Mouse (Mus musculus): ENCODE results near the gene Rasgef1b. TPM values are rescaled to one million over a fixed set of nuclear protein-coding genes. Genes with fewer than 3 reads are reported as not detected.

Rasgef1b gene
- polyA plus RNA-seq, 1 experiment from 2014 or later = 59.7 TPM

DNA sequence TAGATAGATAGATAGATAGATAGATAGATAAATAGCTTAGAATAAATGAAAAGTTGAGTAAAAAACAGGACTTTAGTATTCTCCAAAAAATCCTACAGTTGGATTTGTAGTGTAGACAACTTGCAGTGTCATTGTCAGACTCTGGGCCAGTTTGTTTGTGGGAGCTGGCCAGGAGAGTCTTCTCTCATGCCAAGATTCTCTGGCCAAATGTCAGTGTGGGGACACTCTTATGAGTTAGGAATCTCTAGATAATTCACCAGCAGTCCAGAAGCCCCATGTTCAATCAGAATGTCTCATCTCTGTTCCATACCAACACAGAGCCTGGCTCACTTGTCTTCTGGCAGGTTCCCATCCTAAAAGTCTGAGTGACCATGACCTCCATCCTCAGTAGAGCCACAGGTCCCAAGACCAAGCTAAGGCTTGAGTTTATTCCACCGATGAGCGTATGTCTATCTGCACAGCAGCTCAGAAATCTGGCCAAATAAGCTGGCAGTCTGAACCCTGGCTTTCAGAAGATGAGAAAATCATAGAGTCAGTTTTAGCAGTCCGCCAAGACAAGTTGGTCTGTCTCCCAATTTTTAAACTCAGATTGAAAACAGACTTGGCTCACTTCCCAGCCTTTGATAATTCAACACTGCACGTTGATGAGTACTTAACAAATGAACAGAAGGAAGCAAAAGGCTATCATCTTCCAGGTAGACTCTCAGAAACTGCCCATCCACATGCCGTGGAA is 143.5 kb downstream of the Rasgef1b start:
- H3K9ac ChIP-seq (ENCODE audit: low read depth, low read length) = no peak overlapping the region
- no peak overlapping the region for H3K4me3 ChIP-seq (ENCODE audit: low read depth, low read length)
- H3K27me3 ChIP-seq (ENCODE audit: control insufficient read depth, insufficient read depth, low read depth, low read length) = no peaks in the 10 kb centered on the region
- no peak overlapping the region for H3K27ac ChIP-seq (ENCODE audit: low read length)
- no peaks in the 10 kb centered on the region for H3K9me3 ChIP-seq (replicated peaks; ENCODE audit: control insufficient read depth, low read length, poor library complexity, severe bottlenecking)
- WGBS = 74% methylated on average over 5 of the region's 5 CpGs
- peaks cover 3% of the 10 kb centered on the region; the same call in 1 of the 2 replicates for H3K4me1 ChIP-seq (ENCODE audit: control insufficient read depth, insufficient read depth, low read length)
- ATAC-seq = no peak
- no peak overlapping the region for H3K4me2 ChIP-seq (ENCODE audit: low read length)
- no peaks in the 10 kb centered on the region for H3K36me3 ChIP-seq (ENCODE audit: control insufficient read depth, insufficient read depth, low read length)

DNA sequence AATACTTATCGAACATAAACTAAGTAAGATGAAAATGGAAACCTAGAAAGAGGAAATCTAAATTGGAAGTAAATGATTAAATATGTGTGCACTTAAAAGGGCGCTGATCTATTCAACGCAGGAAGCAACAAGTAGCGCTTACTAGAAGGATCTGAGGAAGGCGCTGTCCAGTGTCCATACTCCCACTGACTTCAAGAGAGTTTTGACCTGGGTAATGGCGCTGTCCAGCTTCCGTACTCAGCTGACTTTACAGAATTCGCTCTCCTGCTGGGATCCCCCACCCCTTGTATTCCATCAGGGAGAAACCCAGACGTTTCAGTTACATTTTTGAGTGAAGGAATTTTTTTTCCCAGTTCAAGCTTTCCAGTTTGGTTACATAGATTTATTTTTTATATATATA is 144.6 kb downstream of the Rasgef1b start:
- Histone ChIP-seq H3K27ac (ENCODE audit: low read length) (no peak overlapping the region), H3K9ac (ENCODE audit: low read depth, low read length) (no peak overlapping the region), H3K4me3 (ENCODE audit: low read depth, low read length) (no peak overlapping the region), H3K36me3 (ENCODE audit: control insufficient read depth, insufficient read depth, low read length) (no peaks in the 10 kb centered on the region), H3K9me3 (replicated peaks; ENCODE audit: control insufficient read depth, low read length, poor library complexity, severe bottlenecking) (no peaks in the 10 kb centered on the region), H3K4me1 (ENCODE audit: control insufficient read depth, insufficient read depth, low read length) (peaks cover 3% of the 10 kb centered on the region; the same call in 1 of the 2 replicates), H3K27me3 (ENCODE audit: control insufficient read depth, insufficient read depth, low read depth, low read length) (no peaks in the 10 kb centered on the region), H3K4me2 (ENCODE audit: low read length) (no peak overlapping the region)
- 87% methylated on average over 9 of the region's 9 CpGs for WGBS
- ATAC-seq = no peak

DNA sequence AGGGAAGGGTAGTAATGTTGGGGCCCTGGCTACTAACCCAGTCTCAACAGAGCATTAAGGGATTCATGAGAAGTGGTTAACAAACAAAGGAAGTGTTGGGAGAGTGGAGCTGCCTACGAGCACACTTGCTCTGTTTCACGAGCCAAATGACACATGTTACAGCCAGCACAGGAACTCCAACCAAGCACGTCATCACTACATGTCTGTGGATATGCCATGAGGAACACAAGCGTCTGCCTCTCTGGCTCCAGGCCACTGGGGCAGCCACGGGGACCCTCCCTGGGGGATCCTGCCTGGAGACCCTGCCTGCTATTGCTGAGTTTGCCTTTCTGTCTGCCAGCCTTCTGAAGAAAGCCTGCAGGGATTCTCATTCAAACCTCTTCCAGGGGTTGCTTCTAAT is 146.8 kb downstream of the Rasgef1b start:
- WGBS = 32% methylated on average over 5 of the region's 5 CpGs

DNA sequence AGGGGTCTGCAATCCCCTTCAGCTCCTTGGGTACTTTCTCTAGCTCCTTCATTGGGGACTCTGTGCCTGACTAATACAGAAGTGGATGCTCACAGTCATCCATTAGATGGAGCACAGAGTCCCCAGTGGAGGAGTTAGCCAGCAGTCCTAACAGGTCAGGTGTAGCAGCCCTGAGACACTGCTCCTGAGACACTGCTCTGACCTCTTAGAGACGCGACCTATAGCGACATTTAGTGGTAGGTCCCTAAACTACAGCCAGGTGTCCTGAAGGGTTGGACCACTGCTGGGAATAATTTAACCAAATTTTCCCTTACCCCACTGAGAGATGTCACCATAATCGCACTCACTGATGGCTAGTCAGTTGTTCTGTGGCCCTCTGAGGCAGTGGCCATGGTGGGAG is 150.2 kb downstream of the Rasgef1b start:
- no peak overlapping the region for H3K9ac ChIP-seq (ENCODE audit: low read depth, low read length)
- H3K9me3 ChIP-seq (replicated peaks; ENCODE audit: control insufficient read depth, low read length, poor library complexity, severe bottlenecking) = no peaks in the 10 kb centered on the region
- 0 out of 2 replicates have a peak, but pooled peaks have one; percentile 48 for ATAC-seq
- H3K36me3 ChIP-seq (ENCODE audit: control insufficient read depth, insufficient read depth, low read length) = no peaks in the 10 kb centered on the region
- no peaks in the 10 kb centered on the region for H3K27me3 ChIP-seq (ENCODE audit: control insufficient read depth, insufficient read depth, low read depth, low read length)
- WGBS = under 1% methylated on average over 4 of the region's 4 CpGs
- no peak overlapping the region for H3K4me3 ChIP-seq (ENCODE audit: low read depth, low read length)
- no peak overlapping the region for H3K27ac ChIP-seq (ENCODE audit: low read length)
- H3K4me1 ChIP-seq (ENCODE audit: control insufficient read depth, insufficient read depth, low read length) = no peaks in the 10 kb centered on the region
- no peak overlapping the region for H3K4me2 ChIP-seq (ENCODE audit: low read length)

More for the DNA sequence above, 146.8 kb downstream of the Rasgef1b start:
- Histone ChIP-seq H3K4me2 (ENCODE audit: low read length) (no peak overlapping the region), H3K4me3 (ENCODE audit: low read depth, low read length) (no peak overlapping the region), H3K27ac (ENCODE audit: low read length) (no peak overlapping the region), H3K36me3 (ENCODE audit: control insufficient read depth, insufficient read depth, low read length) (no peaks in the 10 kb centered on the region), H3K4me1 (ENCODE audit: control insufficient read depth, insufficient read depth, low read length) (no peaks in the 10 kb centered on the region), H3K27me3 (ENCODE audit: control insufficient read depth, insufficient read depth, low read depth, low read length) (no peaks in the 10 kb centered on the region), H3K9me3 (replicated peaks; ENCODE audit: control insufficient read depth, low read length, poor library complexity, severe bottlenecking) (no peaks in the 10 kb centered on the region), H3K9ac (ENCODE audit: low read depth, low read length) (no peak overlapping the region)
- no peak for ATAC-seq

DNA sequence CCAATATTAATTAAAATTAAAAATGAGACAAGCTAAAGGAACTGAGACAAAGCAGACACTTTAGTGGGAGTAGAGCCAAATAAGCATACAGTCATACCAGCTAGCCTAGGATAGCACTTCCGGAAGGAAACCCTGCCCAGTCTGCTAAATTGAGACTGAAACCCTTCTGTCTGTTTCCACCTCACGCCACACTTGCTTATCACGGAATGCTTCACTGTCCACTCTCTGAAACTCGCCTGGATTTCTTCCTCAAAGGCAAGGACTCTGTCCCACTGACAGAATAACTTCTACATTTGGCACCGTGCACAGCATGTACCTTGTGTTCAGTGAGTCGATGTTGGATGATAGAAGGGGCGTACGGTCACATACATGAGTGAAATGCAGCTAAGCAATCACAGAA is 153.0 kb downstream of the Rasgef1b start:
- ATAC-seq = no peak
- no peak overlapping the region for H3K9ac ChIP-seq (ENCODE audit: low read depth, low read length)
- H3K9me3 ChIP-seq (replicated peaks; ENCODE audit: control insufficient read depth, low read length, poor library complexity, severe bottlenecking) = no peaks in the 10 kb centered on the region
- no peak overlapping the region for H3K4me3 ChIP-seq (ENCODE audit: low read depth, low read length)
- no peak overlapping the region for H3K27ac ChIP-seq (ENCODE audit: low read length)
- H3K4me2 ChIP-seq (ENCODE audit: low read length) = no peak overlapping the region
- H3K36me3 ChIP-seq (ENCODE audit: control insufficient read depth, insufficient read depth, low read length) = no peaks in the 10 kb centered on the region
- peaks cover 4% of the 10 kb centered on the region; the same call in 1 of the 2 replicates for H3K4me1 ChIP-seq (ENCODE audit: control insufficient read depth, insufficient read depth, low read length)
- WGBS = 88% methylated on average over 8 of the region's 8 CpGs
- no peaks in the 10 kb centered on the region for H3K27me3 ChIP-seq (ENCODE audit: control insufficient read depth, insufficient read depth, low read depth, low read length)

DNA sequence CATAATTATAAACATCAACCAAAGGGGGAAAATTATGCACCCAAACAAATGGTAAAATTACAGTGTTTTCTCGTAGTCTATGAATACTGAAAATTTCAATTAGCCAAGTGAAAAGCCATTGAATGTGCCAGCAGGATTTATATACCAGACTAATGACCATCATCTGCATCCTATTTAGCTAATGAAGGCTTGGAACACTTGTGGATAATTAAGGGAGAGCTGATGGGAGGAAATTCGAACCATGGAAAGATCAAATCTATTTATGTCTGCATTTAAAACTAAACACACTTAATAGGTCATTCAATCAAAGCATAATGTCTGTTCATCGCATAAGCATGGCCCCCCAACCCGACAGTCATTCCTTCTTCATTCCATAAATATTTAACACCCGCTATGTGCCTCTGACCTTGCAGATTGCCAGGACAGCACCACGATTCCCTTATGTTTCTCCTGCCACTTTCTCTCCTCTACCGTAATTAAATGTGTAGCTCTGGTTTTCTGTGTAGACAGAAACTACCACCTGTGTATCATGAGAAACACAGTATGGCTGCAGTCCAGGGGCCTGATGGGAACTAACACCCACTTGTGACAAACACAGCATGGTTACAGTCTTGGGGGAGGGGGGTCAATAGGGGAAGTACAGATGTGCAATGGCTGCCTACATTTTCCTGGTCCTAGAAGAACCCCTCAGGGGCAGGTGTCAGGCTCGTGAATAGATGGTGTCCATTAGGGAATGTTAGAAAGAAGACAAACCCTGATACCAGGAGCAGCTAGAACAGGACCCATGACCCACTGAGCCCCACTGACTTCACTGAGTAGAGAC is 164.2 kb downstream of the Rasgef1b start:
- Histone ChIP-seq H3K27me3 (ENCODE audit: control insufficient read depth, insufficient read depth, low read depth, low read length) (no peaks in the 10 kb centered on the region; the same call in 1 of the 2 replicates), H3K9ac (ENCODE audit: low read depth, low read length) (no peak overlapping the region), H3K36me3 (ENCODE audit: control insufficient read depth, insufficient read depth, low read length) (no peaks in the 10 kb centered on the region), H3K9me3 (replicated peaks; ENCODE audit: control insufficient read depth, low read length, poor library complexity, severe bottlenecking) (no peaks in the 10 kb centered on the region), H3K4me2 (ENCODE audit: low read length) (no peak overlapping the region), H3K27ac (ENCODE audit: low read length) (no peak overlapping the region), H3K4me3 (ENCODE audit: low read depth, low read length) (no peak overlapping the region), H3K4me1 (ENCODE audit: control insufficient read depth, insufficient read depth, low read length) (peaks cover 4% of the 10 kb centered on the region; the same call in 1 of the 2 replicates)
- no peak for ATAC-seq
- 67% methylated on average over 8 of the region's 8 CpGs for WGBS

DNA sequence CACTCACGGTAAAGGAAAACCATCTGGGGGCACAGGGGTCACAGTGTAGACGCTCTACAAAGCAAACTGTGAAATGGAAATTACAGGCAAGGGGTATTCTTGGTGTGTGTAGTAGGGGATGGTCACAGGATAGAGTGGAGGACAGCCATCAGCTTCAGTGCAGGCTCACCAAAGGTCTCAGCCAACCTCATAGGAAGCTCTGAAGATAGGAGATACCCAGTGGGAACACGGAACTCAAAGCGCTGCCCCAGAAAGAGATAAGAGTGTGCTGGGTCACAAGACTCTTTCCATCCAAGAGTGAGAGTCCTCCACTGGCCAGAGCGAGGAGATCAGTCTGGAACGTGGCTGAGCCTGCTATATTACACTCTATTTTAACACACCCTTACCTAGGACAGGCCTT is 166.8 kb downstream of the Rasgef1b start:
- H3K9ac ChIP-seq (ENCODE audit: low read depth, low read length) = no peak overlapping the region
- H3K4me1 ChIP-seq (ENCODE audit: control insufficient read depth, insufficient read depth, low read length) = no peaks in the 10 kb centered on the region; the same call in 1 of the 2 replicates
- no peaks in the 10 kb centered on the region; the same call in none of the 2 replicates for H3K27me3 ChIP-seq (ENCODE audit: control insufficient read depth, insufficient read depth, low read depth, low read length)
- H3K9me3 ChIP-seq (replicated peaks; ENCODE audit: control insufficient read depth, low read length, poor library complexity, severe bottlenecking) = no peaks in the 10 kb centered on the region
- no peaks in the 10 kb centered on the region for H3K36me3 ChIP-seq (ENCODE audit: control insufficient read depth, insufficient read depth, low read length)
- ATAC-seq = no peak
- H3K4me3 ChIP-seq (ENCODE audit: low read depth, low read length) = no peak overlapping the region
- no peak overlapping the region for H3K4me2 ChIP-seq (ENCODE audit: low read length)
- WGBS = 89% methylated on average over 6 of the region's 6 CpGs
- H3K27ac ChIP-seq (ENCODE audit: low read length) = no peak overlapping the region

DNA sequence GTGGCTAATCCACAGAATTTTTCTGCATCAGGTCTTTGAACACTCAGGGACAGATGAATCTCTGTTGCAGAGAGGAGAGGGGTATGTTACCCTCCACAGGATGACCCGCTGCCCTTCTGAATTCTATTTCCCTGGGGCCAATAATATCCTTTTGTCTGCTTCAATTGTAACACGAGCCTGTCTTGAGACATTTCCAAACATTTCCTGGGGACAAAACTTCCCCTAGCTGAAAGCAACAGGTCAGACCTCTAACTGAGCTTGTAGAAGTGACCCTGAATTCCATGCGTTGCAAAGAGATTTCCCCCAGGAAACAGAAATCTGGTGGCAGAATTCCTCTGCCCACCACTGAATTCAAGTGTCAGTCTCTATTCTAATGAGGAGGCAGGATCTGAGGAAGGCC is 169.1 kb downstream of the Rasgef1b start:
- no peak overlapping the region for H3K9ac ChIP-seq (ENCODE audit: low read depth, low read length)
- H3K4me3 ChIP-seq (ENCODE audit: low read depth, low read length) = no peak overlapping the region
- no peaks in the 10 kb centered on the region for H3K9me3 ChIP-seq (replicated peaks; ENCODE audit: control insufficient read depth, low read length, poor library complexity, severe bottlenecking)
- 9% methylated on average over 3 of the region's 3 CpGs for WGBS
- no peaks in the 10 kb centered on the region; the same call in none of the 2 replicates for H3K27me3 ChIP-seq (ENCODE audit: control insufficient read depth, insufficient read depth, low read depth, low read length)
- no peak overlapping the region for H3K4me2 ChIP-seq (ENCODE audit: low read length)
- ATAC-seq = no peak
- no peaks in the 10 kb centered on the region for H3K36me3 ChIP-seq (ENCODE audit: control insufficient read depth, insufficient read depth, low read length)
- no peaks in the 10 kb centered on the region; the same call in 1 of the 2 replicates for H3K4me1 ChIP-seq (ENCODE audit: control insufficient read depth, insufficient read depth, low read length)
- H3K27ac ChIP-seq (ENCODE audit: low read length) = no peak overlapping the region

DNA sequence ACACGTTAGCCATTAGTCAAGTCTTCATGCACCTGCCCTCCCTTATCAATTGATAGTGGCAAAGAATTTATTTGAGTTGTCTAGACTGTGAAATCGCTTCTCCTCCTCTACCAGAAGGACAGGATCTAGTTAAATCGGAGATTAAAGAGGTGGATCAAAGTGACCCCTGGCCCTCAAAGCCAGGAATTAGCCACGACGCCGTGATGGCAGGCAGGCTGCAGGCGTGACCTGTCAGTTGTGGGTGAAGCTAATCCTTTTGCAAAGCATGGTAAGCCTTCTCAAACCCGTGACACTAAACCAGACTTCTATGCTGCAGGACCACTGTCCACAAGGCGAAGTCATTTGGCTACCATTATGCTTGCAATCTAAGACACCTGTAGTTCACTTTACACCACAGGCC is 170.6 kb downstream of the Rasgef1b start:
- Histone ChIP-seq H3K4me2 (ENCODE audit: low read length) (no peak overlapping the region), H3K36me3 (ENCODE audit: control insufficient read depth, insufficient read depth, low read length) (no peaks in the 10 kb centered on the region), H3K4me3 (ENCODE audit: low read depth, low read length) (no peak overlapping the region), H3K9me3 (replicated peaks; ENCODE audit: control insufficient read depth, low read length, poor library complexity, severe bottlenecking) (no peaks in the 10 kb centered on the region), H3K27me3 (ENCODE audit: control insufficient read depth, insufficient read depth, low read depth, low read length) (no peaks in the 10 kb centered on the region; the same call in none of the 2 replicates), H3K4me1 (ENCODE audit: control insufficient read depth, insufficient read depth, low read length) (no peaks in the 10 kb centered on the region; the same call in 1 of the 2 replicates), H3K9ac (ENCODE audit: low read depth, low read length) (no peak overlapping the region), H3K27ac (ENCODE audit: low read length) (no peak overlapping the region)
- no peak for ATAC-seq
- WGBS = 24% methylated on average over 9 of the region's 9 CpGs

Measured in midbrain, embryonic 16.5 days (tissue).